Mouse (Mus musculus) embryonic facial prominence, embryonic 13.5 days (tissue): ENCODE results near the gene Olfr985. TPM values are rescaled to one million over a fixed set of nuclear protein-coding genes. Genes with fewer than 3 reads are reported as not detected.

ENCODE experiments used
- ATAC-seq: fragments of 200-750 bp; cut with Nextera tagmentation; 2 replicates; pipeline ENCODE4 v1.8.0; 2017; ENCODE audit warnings: low read depth; ENCODE audit not compliant: insufficient number of reproducible peaks, insufficient read depth, low FRiP score, low TSS enrichment
- H3K27ac ChIP-seq: fragments of 300-500 bp; sonication (generic); 2 replicates; pipeline ENCODE4 v1.5.1; 2015; ENCODE audit warnings: moderate library complexity, mild to moderate bottlenecking, inconsistent platforms
- H3K27me3 ChIP-seq: fragments of 300-500 bp; sonication (generic); 2 replicates; pipeline ENCODE4 v1.6.1; 2015; ENCODE audit warnings: mild to moderate bottlenecking, inconsistent platforms
- H3K36me3 ChIP-seq: fragments of 300-500 bp; sonication (generic); 2 replicates; pipeline ENCODE4 v1.6.1; 2015; ENCODE audit warnings: mild to moderate bottlenecking, inconsistent platforms
- H3K4me1 ChIP-seq: fragments of 300-500 bp; sonication (generic); 2 replicates; pipeline ENCODE4 v1.6.1; 2015; ENCODE audit warnings: inconsistent platforms
- H3K4me2 ChIP-seq: fragments of 300-500 bp; sonication (generic); 2 replicates; pipeline ENCODE4 v1.6.1; 2015; ENCODE audit warnings: moderate library complexity, mild to moderate bottlenecking, inconsistent platforms
- H3K4me3 ChIP-seq: fragments of 300-500 bp; sonication (generic); 2 replicates; pipeline ENCODE4 v1.5.1; 2015; ENCODE audit warnings: mild to moderate bottlenecking, inconsistent platforms
- H3K9ac ChIP-seq: fragments of 300-500 bp; sonication (generic); 2 replicates; pipeline ENCODE4 v1.6.1; 2015; ENCODE audit warnings: mild to moderate bottlenecking, inconsistent platforms
- H3K9me3 ChIP-seq: fragments of 300-500 bp; sonication (generic); 2 replicates; pipeline ENCODE4 v1.6.1; 2016; ENCODE audit warnings: inconsistent platforms
- WGBS: fragments of 180-500 bp; shearing (Covaris S2); methylation state at CpG from one replicate; pipeline ENCODE4 v1.1.7; 2015; ENCODE audit warnings: mixed read lengths; 5-methylcytosine and 5-hydroxymethylcytosine counted together
- polyA plus RNA-seq: library from polyadenylated mRNA; unstranded; fragments of >200 nt; fragmentation: Nextera tagmentation; extraction: Ambion mirVana; gene quantifications from 2 replicates; pipeline ENCODE4 v1.2.1, GENCODE M21; 2015

Gene Olfr985
- not detected in 2 replicates for polyA plus RNA-seq

DNA sequence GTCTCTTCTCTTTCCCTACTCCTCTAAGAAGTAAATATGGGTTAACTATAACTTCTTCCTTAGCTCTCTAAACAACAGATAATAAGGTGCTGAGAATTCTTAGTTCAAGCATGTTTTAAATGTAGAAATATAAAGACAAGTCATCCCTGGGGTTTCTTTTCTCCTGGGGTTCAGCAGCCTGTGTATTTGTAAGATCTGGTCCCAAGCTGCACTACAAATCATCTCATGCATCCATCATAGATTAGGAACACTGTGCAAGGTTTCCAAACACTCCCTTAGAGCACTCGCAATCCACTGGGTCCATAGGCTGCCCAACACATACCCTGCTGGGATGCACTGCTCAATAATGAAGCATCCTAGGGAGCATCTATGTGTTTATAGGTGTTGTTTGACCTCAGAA lies at the start of gene Olfr985:
TSS of gene Olfr985 (minus strand) at position 101 of the 400 bp plus-strand sequence.
- no peak within 1 kb of the TSS for H3K27ac ChIP-seq
- H3K4me3 ChIP-seq: no peak within 1 kb of the TSS
- no peak for ATAC-seq
- H3K4me2 ChIP-seq: no peak within 1 kb of the TSS
- WGBS: 92% methylated on average over 1 of the region's 1 CpGs
- no peaks in the 10 kb centered on the region for H3K36me3 ChIP-seq
- no peaks in the 10 kb centered on the region for H3K9me3 ChIP-seq
- no peak within 1 kb of the TSS for H3K9ac ChIP-seq
- no peaks in the 10 kb centered on the region for H3K27me3 ChIP-seq
- H3K4me1 ChIP-seq: no peaks in the 10 kb centered on the region

DNA sequence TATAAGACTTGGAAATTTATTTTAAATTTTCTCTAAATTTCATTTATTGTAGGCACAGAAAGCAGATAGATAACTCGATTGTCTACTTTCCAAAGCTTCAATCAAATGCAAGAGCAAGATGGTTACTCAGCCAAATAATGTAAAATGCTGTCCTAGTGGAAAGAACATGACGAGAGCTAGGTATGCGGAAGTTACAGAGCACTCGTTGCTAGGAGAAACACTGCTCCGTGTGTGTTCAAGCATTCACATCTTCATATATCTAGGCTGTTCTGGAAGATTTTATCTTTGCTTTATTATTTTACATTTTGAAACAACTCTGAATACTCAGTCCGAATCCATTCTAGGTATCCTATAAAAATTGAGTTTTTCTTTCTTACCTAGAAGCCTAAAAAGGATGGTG lies 47.0 kb upstream of the Olfr985 start:
- H3K9ac ChIP-seq: no peak overlapping the region
- 76% methylated on average over 6 of the region's 6 CpGs for whole genome bisulfite sequencing
- ATAC-seq: no peak
- no peaks in the 10 kb centered on the region for H3K9me3 ChIP-seq
- no peaks in the 10 kb centered on the region for H3K4me1 ChIP-seq
- no peak overlapping the region for H3K27ac ChIP-seq
- no peaks in the 10 kb centered on the region for H3K27me3 ChIP-seq
- no peak overlapping the region for H3K4me2 ChIP-seq
- H3K4me3 ChIP-seq: no peak overlapping the region
- H3K36me3 ChIP-seq: no peaks in the 10 kb centered on the region

DNA sequence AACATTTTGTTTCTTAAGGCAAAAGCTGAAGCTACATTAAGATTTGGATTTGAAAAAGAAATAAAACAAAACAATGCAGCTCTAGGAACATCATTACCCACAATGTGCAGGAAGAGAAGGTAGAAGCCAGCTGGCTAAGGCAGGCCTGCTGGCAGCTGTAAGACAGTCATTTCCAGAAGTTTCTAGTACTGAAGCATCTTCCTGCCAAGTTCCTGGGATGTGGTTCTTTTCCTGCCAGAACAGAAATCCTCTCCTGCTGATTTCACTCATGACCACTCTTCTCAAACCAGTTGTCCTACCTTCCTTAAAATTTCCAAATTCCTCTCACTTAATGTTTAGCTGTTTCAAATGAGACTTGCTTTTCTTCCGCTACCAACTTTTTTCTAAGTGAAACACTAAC lies 36.5 kb upstream of the Olfr985 start:
- H3K4me1 ChIP-seq: no peaks in the 10 kb centered on the region
- no peak overlapping the region for H3K27ac ChIP-seq
- H3K4me3 ChIP-seq: no peak overlapping the region
- no peak for ATAC-seq
- no peak overlapping the region for H3K4me2 ChIP-seq
- no peaks in the 10 kb centered on the region for H3K36me3 ChIP-seq
- H3K27me3 ChIP-seq: no peaks in the 10 kb centered on the region
- 92% methylated on average over 1 of the region's 1 CpGs for WGBS
- no peaks in the 10 kb centered on the region for H3K9me3 ChIP-seq
- no peak overlapping the region for H3K9ac ChIP-seq

DNA sequence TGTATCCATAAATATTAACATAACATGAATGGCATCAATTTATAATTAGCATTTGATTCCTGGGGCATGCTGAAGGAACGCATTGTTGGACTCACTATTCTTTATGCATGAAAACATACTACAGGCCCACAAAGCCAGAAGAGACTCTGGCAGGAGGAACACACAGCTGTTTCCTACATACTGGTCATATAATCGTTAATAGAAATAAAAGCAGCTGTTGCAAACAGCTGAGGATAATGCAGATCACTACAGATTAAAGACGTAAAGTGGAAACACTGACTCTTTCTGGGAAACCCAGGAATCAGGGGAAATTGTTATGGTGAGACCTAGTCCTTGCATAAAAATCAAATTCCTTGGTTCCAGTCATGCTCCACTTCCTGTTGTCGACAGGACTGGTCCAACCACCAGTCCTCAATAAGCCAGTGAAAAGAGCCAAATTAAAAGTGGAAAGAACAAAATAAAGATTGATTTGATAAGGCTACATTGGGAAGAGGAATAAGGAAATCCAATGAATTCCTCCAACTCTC lies 25.2 kb upstream of the Olfr985 start:
- H3K27me3 ChIP-seq: peaks cover 3% of the 10 kb centered on the region; the same call in 1 of the 2 replicates
- no peak for ATAC-seq
- H3K4me3 ChIP-seq: no peak overlapping the region
- 44% methylated on average over 4 of the region's 4 CpGs for WGBS
- no peaks in the 10 kb centered on the region for H3K9me3 ChIP-seq
- no peak overlapping the region for H3K4me2 ChIP-seq
- no peak overlapping the region for H3K27ac ChIP-seq
- no peak overlapping the region for H3K9ac ChIP-seq
- H3K36me3 ChIP-seq: no peaks in the 10 kb centered on the region
- H3K4me1 ChIP-seq: no peaks in the 10 kb centered on the region

DNA sequence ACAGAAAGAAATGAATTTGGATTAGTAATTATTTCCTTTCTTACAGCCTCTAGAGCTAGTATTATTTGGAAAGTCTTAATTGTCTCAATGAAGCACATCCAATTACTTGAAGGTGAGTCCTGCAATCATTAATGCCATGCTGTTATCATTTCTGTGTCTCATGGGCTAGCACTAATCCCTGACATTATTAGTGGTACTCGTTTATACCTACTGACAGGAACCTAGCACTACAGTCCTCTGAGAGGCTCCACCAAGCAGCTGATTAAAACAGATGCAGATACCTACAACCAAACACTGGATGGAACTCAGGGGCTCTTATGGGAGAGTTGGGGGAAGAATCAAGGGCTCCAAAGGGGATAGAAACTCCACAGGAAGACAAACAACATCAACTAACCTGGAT lies 11.6 kb upstream of the Olfr985 start:
- Histone ChIP-seq H3K36me3 (no peaks in the 10 kb centered on the region), H3K27ac (no peak overlapping the region), H3K4me2 (no peak overlapping the region), H3K9ac (no peak overlapping the region), H3K27me3 (no peaks in the 10 kb centered on the region), H3K9me3 (no peaks in the 10 kb centered on the region), H3K4me1 (no peaks in the 10 kb centered on the region), H3K4me3 (no peak overlapping the region)
- ATAC-seq: no peak
- 42% methylated on average over 1 of the region's 1 CpGs for WGBS

DNA sequence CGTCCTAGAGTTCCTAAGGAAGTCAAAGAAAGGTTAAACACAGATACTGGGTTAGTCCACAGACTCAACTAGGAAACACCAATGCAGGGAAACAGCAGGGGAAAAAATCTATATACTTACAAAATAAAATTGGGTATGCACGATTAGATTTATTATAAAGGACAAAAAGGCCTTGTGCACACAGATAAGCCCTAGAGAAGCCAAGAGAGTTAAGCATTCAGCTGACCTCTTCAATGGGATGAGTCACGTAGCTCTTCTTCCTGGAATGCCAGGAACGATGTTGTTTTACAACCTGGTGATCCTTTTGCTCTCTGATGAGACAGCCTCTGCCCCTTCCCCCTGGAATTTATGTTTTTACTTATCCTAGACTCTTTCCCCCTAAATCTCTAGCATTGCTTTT lies 9.5 kb upstream of the Olfr985 start:
- Histone ChIP-seq H3K36me3 (no peaks in the 10 kb centered on the region), H3K9me3 (no peaks in the 10 kb centered on the region), H3K4me2 (no peak overlapping the region), H3K27ac (no peak overlapping the region), H3K27me3 (no peaks in the 10 kb centered on the region), H3K9ac (no peak overlapping the region), H3K4me3 (no peak overlapping the region), H3K4me1 (no peaks in the 10 kb centered on the region)
- no peak for ATAC-seq
- 74% methylated on average over 4 of the region's 4 CpGs for WGBS

DNA sequence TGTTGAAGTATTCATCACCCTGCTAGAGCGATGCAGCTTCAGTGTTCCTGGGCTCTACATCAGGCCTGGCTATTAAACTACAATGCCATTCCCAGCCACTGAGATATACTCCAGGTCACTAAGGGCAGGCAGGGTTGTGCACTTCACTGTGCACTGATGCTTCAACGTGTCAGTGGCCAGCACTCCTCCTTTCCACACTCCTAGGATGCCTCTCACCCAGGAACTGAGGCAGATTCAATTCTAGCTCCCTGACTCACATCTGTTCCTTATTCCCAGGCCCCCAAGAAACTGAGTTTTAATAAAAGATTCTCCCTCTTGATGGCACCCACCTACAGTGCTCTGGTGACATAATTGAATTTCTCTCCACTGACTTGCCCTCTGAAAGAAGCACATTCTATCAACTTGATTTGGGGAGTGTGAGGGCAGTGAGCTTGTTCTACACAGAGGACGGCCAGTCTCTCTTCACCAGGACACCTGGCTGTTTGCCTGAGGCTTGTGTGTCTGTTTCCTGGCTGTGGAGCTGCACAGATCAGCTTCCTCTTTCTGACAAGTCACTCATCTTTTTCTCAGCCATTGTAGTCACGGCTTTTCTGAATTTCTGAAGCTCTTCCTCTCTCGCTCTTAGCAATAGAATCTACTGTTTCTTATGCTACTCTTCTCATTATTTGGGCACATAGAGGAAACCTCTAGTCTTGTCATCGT lies 7.2 kb upstream of the Olfr985 start:
- H3K4me3 ChIP-seq: no peak overlapping the region
- H3K9ac ChIP-seq: no peak overlapping the region
- no peak overlapping the region for H3K27ac ChIP-seq
- no peaks in the 10 kb centered on the region for H3K4me1 ChIP-seq
- H3K27me3 ChIP-seq: no peaks in the 10 kb centered on the region
- ATAC-seq: no peak
- no peak overlapping the region for H3K4me2 ChIP-seq
- no peaks in the 10 kb centered on the region for H3K9me3 ChIP-seq
- no peaks in the 10 kb centered on the region for H3K36me3 ChIP-seq
- WGBS: 74% methylated on average over 6 of the region's 6 CpGs

DNA sequence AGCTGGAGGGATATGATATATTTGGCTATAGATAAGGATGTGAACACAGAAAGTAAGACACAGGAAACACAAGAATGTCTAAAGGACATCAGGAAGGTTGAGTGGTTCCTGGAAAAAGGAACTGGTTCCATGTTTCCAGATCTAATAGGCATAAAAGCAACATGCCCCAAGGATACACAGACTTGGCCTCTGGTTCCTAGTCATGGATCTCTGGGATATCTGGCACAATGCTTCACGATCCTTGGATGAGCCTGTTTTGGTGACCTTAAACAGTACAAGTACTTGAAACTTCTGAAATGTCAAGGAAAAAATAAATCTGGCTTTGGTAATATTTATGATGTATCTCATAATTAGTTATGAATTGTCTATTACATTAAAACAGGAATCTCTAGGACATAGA lies 572 bp upstream of the Olfr985 start:
- no peak for ATAC-seq
- Histone ChIP-seq H3K9ac (no peak overlapping the region), H3K4me1 (no peaks in the 10 kb centered on the region), H3K9me3 (no peaks in the 10 kb centered on the region), H3K27ac (no peak overlapping the region), H3K36me3 (no peaks in the 10 kb centered on the region), H3K27me3 (no peaks in the 10 kb centered on the region), H3K4me2 (no peak overlapping the region), H3K4me3 (no peak overlapping the region)
- WGBS: 94% methylated on average over 1 of the region's 1 CpGs

DNA sequence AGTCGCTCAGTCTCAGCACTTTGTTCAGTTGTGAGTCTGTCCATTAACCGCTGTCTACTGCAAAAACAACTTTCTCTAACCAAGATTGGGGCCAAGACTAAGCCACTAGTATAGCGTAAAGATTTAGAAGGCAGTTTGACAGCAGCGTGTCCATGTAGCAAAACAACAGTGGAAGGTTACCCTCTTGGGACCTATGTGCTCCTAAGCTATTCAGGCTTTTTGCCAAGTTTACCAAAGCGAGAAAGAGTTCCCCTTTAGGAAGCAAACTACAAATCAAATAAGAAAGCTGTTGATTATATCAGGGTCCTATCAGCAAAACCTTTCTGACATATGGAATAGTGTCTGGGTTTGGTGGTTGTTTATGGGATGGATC lies 12.7 kb downstream of the Olfr985 start:
- Histone ChIP-seq H3K4me2 (peak overlapping the region; percentile 33), H3K9me3 (no peaks in the 10 kb centered on the region), H3K4me1 (peaks cover 7% of the 10 kb centered on the region; the same call in 1 of the 2 replicates), H3K27me3 (no peaks in the 10 kb centered on the region), H3K27ac (no peak overlapping the region), H3K36me3 (no peaks in the 10 kb centered on the region), H3K4me3 (no peak overlapping the region), H3K9ac (no peak overlapping the region)
- ATAC-seq: no peak
- 59% methylated on average over 5 of the region's 5 CpGs for WGBS

DNA sequence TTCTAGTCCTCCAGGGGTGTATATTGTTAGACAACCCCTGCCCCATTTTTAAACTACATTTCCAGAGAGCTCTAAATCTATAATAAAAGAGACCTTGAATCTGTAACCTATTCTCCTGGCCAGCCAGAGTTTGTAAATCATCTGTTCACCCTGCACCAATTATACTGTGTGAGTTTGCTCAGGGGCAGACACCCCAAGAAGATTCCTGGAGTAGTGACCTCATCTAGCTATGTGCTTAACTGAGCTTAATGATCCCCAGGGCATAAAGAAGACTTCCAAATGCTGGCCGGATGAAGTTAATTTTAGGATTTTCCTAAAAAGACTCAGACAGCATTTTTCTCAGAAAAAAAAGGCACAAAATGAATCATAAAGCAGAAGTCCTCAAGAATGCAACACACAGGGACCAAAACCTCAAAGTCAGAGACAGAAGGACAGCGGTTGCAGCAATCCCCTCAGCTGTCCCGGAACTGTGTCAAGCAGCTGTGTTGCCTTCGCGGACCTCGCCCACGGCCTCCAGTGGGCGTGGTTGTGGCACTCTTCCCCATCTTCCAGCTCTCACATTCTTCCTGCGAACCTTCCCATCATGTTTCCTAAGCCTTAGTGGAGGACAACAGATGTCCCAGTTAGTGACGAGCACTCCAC lies 13.2 kb downstream of the Olfr985 start:
- no peak for ATAC-seq
- H3K9me3 ChIP-seq: no peaks in the 10 kb centered on the region
- no peak overlapping the region for H3K4me3 ChIP-seq
- H3K4me1 ChIP-seq: peaks cover 7% of the 10 kb centered on the region; the same call in 1 of the 2 replicates
- no peaks in the 10 kb centered on the region for H3K27me3 ChIP-seq
- no peak overlapping the region for H3K9ac ChIP-seq
- H3K27ac ChIP-seq: no peak overlapping the region
- no peaks in the 10 kb centered on the region for H3K36me3 ChIP-seq
- 45% methylated on average over 10 of the region's 10 CpGs for WGBS
- peak overlapping the region; percentile 33 for H3K4me2 ChIP-seq

DNA sequence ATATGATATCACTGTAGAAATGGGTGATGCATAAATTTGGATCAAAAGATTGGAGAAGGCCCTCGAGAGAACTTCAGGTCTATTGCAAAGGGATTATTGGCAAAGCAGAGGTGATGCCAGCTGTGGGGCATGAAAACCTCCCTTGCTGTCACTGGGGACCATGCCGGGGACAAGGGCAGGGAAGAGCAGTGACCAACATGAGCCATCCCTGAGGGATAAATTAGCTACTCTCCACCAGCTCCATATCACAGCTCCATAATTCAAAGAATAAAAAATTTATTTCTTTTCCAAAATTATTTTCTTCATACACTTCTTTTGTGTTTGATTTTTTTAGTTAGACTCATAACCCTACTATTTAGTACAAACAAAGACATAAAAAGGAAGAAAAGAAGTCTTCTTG lies 15.9 kb downstream of the Olfr985 start, which contains the start of gene Olfr984:
TSS of gene Olfr984 (minus strand) at position 101 of the 400 bp plus-strand sequence.
- peaks cover 7% of the 10 kb centered on the region; the same call in 1 of the 2 replicates for H3K4me1 ChIP-seq
- no peak within 1 kb of the TSS for H3K9ac ChIP-seq
- no peak for ATAC-seq
- 82% methylated on average over 2 of the region's 2 CpGs for WGBS
- no peak within 1 kb of the TSS for H3K4me2 ChIP-seq
- no peaks in the 10 kb centered on the region for H3K9me3 ChIP-seq
- H3K4me3 ChIP-seq: no peak within 1 kb of the TSS
- H3K27ac ChIP-seq: no peak within 1 kb of the TSS
- no peaks in the 10 kb centered on the region for H3K27me3 ChIP-seq
- no peaks in the 10 kb centered on the region for H3K36me3 ChIP-seq

DNA sequence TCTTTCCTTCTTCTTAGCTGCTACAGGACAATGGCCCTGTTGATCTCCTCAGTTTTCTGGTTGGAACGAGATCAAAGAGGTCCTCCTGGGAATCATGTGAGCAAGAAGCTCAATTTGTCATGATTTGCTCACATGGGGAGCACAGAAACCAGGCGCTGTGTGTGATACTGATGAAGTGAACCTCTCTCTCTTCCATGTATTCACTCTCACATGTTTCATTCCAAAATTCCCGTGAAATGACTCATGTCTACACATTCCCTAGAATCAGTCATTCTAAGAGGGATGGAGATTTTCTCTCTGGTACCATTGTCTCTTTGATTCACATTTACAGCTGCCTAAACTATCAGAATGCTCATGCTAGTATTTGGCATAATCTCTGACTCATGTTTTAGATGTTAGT lies 35.2 kb downstream of the Olfr985 start:
- Histone ChIP-seq H3K4me2 (no peak overlapping the region), H3K27ac (no peak overlapping the region), H3K36me3 (no peaks in the 10 kb centered on the region), H3K27me3 (no peaks in the 10 kb centered on the region), H3K4me1 (no peaks in the 10 kb centered on the region), H3K9me3 (no peaks in the 10 kb centered on the region), H3K4me3 (no peak overlapping the region), H3K9ac (no peak overlapping the region)
- 46% methylated on average over 3 of the region's 3 CpGs for WGBS
- ATAC-seq: no peak
